Mouse (Mus musculus) spleen, embryonic (tissue): Measurements from ENCODE around the gene Tnfsf11.

Source experiments
- CTCF ChIA-PET: fragments of 350-600 bp; sonication (Branson Sonifier 250); formaldehyde crosslinking; loops from one replicate; lab custom pipeline; 2022; lab: Charles Lee

The Tnfsf11 gene

GRCm38 (mm10) chr14:78307286-78308237, at the start of gene Tnfsf11:
TSS of gene Tnfsf11 (minus strand) at chr14:78308043.
- CTCF ChIA-PET = no interaction called here

DNA sequence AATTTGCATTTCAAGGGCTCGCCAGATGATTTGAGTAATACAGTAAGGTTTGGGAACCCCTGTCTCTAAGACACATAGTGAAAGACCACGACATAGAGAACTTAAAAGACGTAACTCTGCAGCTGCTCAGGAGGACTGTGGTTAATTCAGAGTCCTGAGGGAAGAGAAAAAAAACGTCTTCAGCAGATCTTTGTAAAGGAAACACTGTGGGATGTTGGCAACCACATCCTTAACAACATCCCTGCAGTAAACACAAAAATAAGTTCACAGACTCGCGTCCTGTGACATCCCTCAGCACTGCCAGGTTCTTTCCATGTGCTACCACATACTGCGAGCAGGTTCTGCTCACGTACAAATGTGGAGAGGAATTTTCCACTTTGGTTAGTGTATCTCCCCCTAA, 48.9 kb upstream of the Tnfsf11 start:
- CTCF ChIA-PET = no interaction called here

DNA sequence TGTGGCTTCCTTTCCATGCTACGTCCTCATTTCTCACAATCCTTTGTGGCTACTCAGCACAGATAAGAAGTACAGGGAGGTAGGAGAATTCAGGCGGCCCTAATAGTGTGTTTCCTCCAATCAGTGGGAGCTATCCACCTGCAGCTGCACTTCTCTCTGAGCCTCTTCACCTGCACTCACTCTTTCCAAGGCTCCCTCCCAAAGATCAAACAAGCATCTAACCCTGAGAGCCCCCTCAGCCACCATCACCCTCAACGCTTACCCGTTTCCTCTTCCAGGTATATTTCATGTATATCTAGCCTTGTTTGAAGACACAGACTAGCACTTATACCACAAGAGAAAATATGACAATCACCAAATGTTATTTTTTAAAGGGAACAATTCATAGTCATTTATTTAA, 47.5 kb upstream of the Tnfsf11 start:
- CTCF ChIA-PET = no interaction called here

DNA sequence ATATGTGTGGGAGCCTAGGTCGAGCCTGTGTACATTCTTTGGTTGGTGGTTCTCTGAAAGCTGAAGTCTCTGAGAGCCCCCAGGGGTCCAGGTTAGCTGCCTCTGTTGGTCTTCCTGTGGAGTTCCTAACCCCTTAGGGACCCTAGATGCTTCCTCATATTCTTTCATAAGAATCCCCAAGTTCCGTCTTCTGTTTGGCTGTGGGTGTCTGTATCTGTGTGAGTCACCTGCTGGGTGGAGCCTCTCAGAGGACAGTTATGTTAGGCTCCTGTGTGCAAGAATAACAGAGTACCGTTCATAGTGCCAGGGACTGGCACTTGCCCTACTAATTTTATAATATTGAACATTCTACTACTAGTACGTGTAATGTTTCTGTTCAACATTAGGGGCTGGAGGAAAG, 45.0 kb upstream of the Tnfsf11 start:
- CTCF ChIA-PET = no interaction called here

GRCm38 (mm10) chr14:78351544-78351943, 43.7 kb upstream of the Tnfsf11 start:
- CTCF ChIA-PET = no interaction called here

DNA sequence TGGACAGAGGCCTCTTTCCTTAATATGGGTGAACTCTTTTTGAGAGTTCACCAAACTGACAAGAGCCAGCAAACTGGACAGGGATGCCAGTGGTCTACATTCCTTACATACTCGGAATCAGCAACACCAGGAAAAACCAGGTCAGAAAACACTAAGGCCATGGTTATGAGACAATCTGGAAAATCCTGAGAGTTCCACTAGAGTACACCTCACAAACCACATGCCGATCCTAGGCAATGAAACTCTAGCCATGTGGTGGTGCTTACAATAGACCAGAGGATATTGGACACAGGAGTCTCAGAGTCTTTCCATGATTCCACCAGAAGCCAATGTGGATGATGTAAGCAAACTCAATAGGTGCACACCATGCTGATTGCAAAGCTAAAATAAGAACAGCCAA, 39.9 kb upstream of the Tnfsf11 start:
- CTCF ChIA-PET = no interaction called here

- CTCF ChIA-PET = no interaction called here
These were observed 35.2 kb upstream of the Tnfsf11 start for GRCm38 (mm10) chr14:78343007-78343406.

DNA sequence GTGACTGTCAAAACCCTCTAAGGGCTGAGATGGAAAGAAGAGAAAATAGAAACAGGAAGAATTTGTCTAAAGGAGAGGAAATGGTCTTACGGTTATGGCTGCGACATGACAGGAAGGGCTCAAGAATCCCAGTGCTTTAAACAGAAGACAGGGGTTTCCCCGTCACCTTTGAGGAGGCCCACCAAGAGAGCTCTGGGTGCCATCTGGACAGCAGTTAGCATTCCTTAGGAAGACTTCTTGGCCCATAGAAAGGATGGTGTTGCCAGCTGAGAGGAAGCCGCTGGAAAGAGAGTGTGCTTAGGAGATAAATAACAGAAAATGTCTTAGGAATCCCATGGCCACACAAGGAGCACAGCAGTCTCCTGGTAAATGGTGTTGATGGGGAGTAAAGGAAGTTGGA, 34.3 kb upstream of the Tnfsf11 start:
- CTCF ChIA-PET = no interaction called here

DNA sequence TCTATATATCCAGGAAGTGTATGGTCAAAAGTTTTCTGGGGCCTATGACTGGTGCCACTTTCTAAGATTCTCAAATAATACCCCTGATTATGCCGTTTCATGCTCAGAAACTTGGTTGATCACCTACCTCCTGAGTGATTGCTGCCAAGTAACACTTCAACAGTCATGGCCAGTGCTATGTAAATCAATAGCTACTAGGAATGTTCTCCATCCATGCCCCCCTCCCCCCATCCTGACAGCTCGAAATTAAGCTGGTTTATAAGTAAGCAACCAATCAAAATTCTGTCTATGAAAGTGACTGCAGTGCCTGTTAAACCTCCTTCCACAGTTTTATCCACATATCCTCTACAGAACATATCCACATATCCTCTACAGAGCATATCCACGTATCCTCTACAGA, 25.5 kb upstream of the Tnfsf11 start:
- CTCF ChIA-PET = no interaction called here

GRCm38 (mm10) chr14:78331368-78331767, 23.5 kb upstream of the Tnfsf11 start:
- CTCF ChIA-PET = no interaction called here

- CTCF ChIA-PET = no interaction called here
These were observed 22.9 kb upstream of the Tnfsf11 start for GRCm38 (mm10) chr14:78330576-78331300.

DNA sequence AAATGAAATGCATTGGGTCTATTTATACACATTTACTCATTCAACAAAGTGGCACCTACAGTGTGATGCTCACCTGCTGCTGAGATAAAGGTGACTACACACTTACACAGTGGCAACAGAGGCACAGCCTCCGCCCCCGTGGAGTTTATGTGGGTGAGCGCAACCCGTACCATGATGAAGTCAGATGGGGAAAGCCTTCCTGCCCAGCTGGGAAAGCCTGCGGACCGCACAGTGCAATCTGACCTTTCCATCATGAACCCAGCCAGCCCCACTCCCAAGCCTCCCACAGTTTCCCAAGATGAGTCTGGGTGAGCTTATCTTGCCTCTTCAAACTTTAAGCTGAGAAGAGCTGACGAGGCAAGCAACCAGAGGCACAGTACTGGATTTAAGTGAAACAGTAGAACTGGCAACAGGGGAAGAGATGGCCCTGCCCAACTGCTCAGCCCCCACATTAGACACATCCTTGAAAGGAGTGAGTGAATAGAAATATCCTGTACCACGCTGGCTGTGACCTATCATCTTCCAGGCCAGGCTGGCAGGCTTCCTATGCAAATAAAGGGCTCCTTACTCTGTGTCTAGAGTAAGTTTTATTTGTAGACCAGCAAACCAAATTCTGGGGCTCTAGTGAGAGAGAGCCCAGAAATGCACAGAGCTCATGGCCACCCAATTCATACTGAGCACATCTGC, 22.1 kb upstream of the Tnfsf11 start:
- CTCF ChIA-PET = no interaction called here

GRCm38 (mm10) chr14:78323356-78323755, 15.5 kb upstream of the Tnfsf11 start:
- CTCF ChIA-PET = no interaction called here

DNA sequence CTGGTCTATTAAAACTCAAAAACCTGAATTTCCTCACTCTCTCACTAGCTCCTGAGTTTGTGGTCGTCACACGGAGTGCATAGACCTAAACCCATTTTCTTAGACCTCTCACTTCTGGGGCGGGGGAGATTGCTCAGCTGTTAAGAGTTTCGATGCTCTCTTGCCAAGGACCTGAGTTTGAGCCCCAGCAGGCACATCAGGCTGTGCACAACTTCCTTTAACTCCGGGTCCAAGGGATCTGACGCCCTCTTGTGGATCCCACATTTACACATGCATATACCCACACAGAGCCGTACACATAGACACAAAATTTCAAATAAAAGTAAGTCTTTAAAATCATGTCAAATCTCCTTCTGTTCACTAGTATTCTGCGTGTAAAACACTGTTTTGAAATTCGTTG, 15.1 kb upstream of the Tnfsf11 start:
- CTCF ChIA-PET = no interaction called here

DNA sequence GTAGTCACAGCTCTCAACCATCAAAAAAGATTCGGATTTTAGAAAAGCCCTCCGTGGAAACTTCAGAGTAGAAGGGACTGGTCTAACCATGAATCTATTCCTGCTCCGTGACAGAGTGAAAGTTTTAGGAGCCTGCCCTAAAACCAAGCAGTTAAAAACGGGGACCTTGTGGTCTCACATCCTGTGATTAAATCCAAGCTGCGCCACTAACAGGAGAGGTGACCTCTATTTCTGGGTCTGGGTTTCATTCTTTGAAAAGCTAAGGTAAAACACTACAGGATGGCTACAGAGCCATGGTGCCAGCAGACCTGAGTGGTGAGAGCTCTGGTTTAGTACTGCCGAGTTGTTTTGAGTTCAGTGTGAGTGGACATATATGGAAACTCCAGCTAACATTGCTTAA, 12.4 kb upstream of the Tnfsf11 start:
- CTCF ChIA-PET = no interaction called here

GRCm38 (mm10) chr14:78319580-78319979, 11.7 kb upstream of the Tnfsf11 start:
- CTCF ChIA-PET = no interaction called here

- CTCF ChIA-PET = no interaction called here
These were observed 11.2 kb upstream of the Tnfsf11 start for GRCm38 (mm10) chr14:78319000-78319399.

GRCm38 (mm10) chr14:78317623-78318022, 9.8 kb upstream of the Tnfsf11 start:
- CTCF ChIA-PET = interaction anchor here (0.5 kb wide), 1 partner anchor 20 kb away, joined by 4 read pairs; no protein-coding TSS in a partner anchor

DNA sequence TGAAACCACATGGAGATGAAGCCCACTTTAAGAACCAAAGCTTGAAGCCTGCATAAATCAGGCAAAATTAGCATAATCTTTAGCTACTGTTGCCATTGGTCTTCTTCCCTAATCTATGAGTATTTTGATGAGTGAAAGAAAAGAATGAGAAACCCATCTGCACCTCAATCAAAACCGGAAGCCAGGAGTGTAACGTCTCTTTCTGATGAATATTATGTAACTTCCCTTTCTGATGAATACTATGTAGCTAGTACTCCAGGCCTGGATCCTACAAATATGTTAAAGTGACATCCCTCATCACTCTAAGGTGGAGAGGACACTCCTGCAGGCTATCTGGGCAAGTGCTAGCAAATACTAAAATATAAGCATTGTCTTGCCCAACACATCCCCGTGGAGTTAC, 6.9 kb downstream of the Tnfsf11 start:
- CTCF ChIA-PET = no interaction called here

DNA sequence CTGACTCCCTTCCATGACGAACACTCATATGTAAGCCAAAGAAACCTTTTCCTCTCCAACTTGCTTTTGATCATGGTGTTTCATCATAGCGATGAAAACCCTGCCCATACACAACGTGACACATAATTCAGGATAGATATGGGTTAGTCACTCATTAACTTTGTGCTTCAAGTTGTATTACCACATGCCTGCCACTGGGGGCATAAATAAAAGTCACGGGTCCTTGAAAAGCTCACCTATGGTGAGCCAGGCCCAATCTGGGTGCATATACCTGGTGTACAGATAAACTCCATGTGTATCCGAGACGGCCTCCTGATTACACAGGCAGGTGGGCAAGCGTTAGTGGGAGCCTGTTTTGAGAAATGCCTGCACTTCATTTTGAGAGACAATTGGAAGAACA, 15.2 kb downstream of the Tnfsf11 start:
- CTCF ChIA-PET = interaction anchor here (1.3 kb wide), 1 partner anchor 8 kb away, joined by 4 read pairs; no protein-coding TSS in a partner anchor

DNA sequence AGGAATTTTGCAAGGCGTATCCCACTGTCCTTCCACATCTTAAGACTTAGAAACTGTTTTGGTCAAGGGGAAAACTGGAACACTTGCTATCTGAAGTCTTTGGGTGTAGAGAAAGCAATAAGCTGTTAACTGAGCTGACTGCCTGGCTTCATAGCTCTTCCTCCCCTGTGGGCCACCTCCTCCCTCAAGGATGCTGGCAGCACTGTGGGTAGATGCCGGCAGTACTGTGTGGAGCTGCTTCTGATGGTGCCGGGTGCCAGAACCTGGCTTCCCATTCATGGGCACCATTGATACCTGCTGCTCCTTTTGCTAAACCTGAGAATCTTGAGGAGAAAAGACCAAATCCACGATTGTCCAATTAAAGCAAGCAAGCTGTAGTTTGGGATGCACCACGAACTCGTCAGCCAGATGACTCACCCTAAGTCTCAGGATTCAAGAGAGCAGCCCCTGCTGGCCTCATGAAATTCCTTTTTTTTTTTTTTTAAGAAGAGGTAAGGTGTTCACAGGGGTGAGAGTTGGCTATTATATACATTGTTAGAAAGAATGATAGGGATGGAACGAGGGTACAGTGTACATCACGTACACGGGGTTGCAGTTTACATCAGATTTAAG, 17.8 kb downstream of the Tnfsf11 start:
- CTCF ChIA-PET = no interaction called here

- CTCF ChIA-PET = no interaction called here
These were observed 18.9 kb downstream of the Tnfsf11 start for GRCm38 (mm10) chr14:78288903-78289302.
